15 mouse cellular contexts compared by ENCODE assay signal in genomic region chr6:129680379-129680778, GRCm38 (mm10). TPM values are rescaled to one million over a fixed set of nuclear protein-coding genes. Genes with fewer than 3 reads are reported as not detected.
DNase-seq lines count a peak whose midpoint lies in the region; ATAC-seq and TF ChIP-seq lines count a peak whose summit lies in the region.
"Had no signal": no experiment of that assay in that cellular context is flagged by ENCODE, and none has a peak within 500 bp of the region (broad histone marks: within the 10 kb centered on the region; RNA-seq: fewer than 3 reads in every experiment).

No protein-coding gene starts in this region.

- no peak overlapping the region for H3K27ac ChIP-seq in intestine, postnatal 0 days (ENCODE audit: low read depth, low read length)
- H3K27ac ChIP-seq: embryonic facial prominence, embryonic 15.5 days; gastrocnemius, adult 2 months; limb, embryonic 15.5 days had no signal

- no peaks in the 10 kb centered on the region for H3K9me3 ChIP-seq in intestine, postnatal 0 days (ENCODE audit: control insufficient read depth)
- H3K9me3 ChIP-seq: embryonic facial prominence, embryonic 15.5 days; G1E; limb, embryonic 15.5 days had no signal

- no peaks in the 10 kb centered on the region for H3K27me3 ChIP-seq in intestine, postnatal 0 days (replicated peaks; ENCODE audit: control insufficient read depth, insufficient read depth, low read length)
- H3K27me3 ChIP-seq: embryonic facial prominence, embryonic 15.5 days; limb, embryonic 15.5 days had no signal

- H3K4me2 ChIP-seq in intestine, postnatal 0 days (replicated peaks; ENCODE audit: low read depth): no peak overlapping the region
- H3K4me2 ChIP-seq: embryonic facial prominence, embryonic 15.5 days; limb, embryonic 15.5 days had no signal

- peak; percentile 1 for DNase-seq in kidney, adult 9 months
- no peak for DNase-seq in kidney, adult 11 months
- DNase-seq in urinary bladder, postnatal 14 days (ENCODE audit: low spot score): peak; percentile 16
- DNase-seq in urinary bladder, postnatal 25 days (ENCODE audit: low spot score): no peak
- DNase-seq in thymus, postnatal 36 days: peak; percentile 2 to 16
- no peak for DNase-seq in heart, adult 8-10 months (ENCODE audit: low spot score)
- no peak for DNase-seq in layer of hippocampus, postnatal 10 days (ENCODE audit: low spot score in 2 of 2)
- DNase-seq: gastrocnemius, adult 2 months had no signal

- ATAC-seq in intestine, postnatal 0 days: peak; percentile 72
- ATAC-seq: midbrain, embryonic 16.5 days had no signal

- no peaks in the 10 kb centered on the region for H3K4me1 ChIP-seq in intestine, postnatal 0 days (replicated peaks; ENCODE audit: control insufficient read depth, insufficient read depth, low read length)
- H3K4me1 ChIP-seq: embryonic facial prominence, embryonic 15.5 days; limb, embryonic 15.5 days had no signal

- WGBS in intestine, postnatal 0 days: 55% methylated on average over 1 of the region's 1 CpGs

- no peak overlapping the region for H3K9ac ChIP-seq in intestine, postnatal 0 days (ENCODE audit: low read depth, low read length)
- H3K9ac ChIP-seq: embryonic facial prominence, embryonic 15.5 days; limb, embryonic 15.5 days had no signal

- H3K4me3 ChIP-seq in intestine, postnatal 0 days (ENCODE audit: low read depth, low read length): no peak overlapping the region
- H3K4me3 ChIP-seq: embryonic facial prominence, embryonic 15.5 days; gastrocnemius, adult 2 months; limb, embryonic 15.5 days had no signal

- no peak for TF ChIP-seq CTCF in intestine, postnatal 0 days (IDR thresholded peaks at IDR 0.05; ENCODE audit: low read depth)

- no peaks in the 10 kb centered on the region for H3K36me3 ChIP-seq in intestine, postnatal 0 days (ENCODE audit: control insufficient read depth, insufficient read depth)
- H3K36me3 ChIP-seq: embryonic facial prominence, embryonic 15.5 days; G1E; limb, embryonic 15.5 days had no signal

RNA-seq across cellular contexts. Expression of gene Klrc1, which starts 1.6 kb away (rescaled TPM):
- polyA plus RNA-seq in intestine, postnatal 0 days (2015; fragmentation: Nextera tagmentation; extraction: Ambion mirVana): 0.09 and 0.29 TPM in 2 replicates
- under 1 TPM in 1 of 4 experiments, not detected in 3; 0.22 TPM for total RNA-seq in heart, adult 8-10 months (2022)
- not detected for total RNA-seq in layer of hippocampus, postnatal 10 days (2021)
- total RNA-seq: G1E; gastrocnemius, adult 2 months had no signal
- polyA plus RNA-seq: embryonic facial prominence, embryonic 15.5 days; G1E; heart, postnatal 0 days; limb, embryonic 15.5 days; midbrain, embryonic 16.5 days; testis, adult 2 months had no signal

RNA-seq across cellular contexts. Expression of gene Klrc2, which starts 19.9 kb away (rescaled TPM):
- 0.20 TPM in 1 of 2 replicates, not detected in the other for polyA plus RNA-seq in intestine, postnatal 0 days (2015; fragmentation: Nextera tagmentation; extraction: Ambion mirVana)
- not detected for total RNA-seq in heart, adult 8-10 months (2022)
- not detected for total RNA-seq in layer of hippocampus, postnatal 10 days (2021)
- total RNA-seq: gastrocnemius, adult 2 months had no signal
- polyA plus RNA-seq: embryonic facial prominence, embryonic 15.5 days; G1E; heart, postnatal 0 days; limb, embryonic 15.5 days; midbrain, embryonic 16.5 days; testis, adult 2 months had no signal

RNA-seq across cellular contexts. Expression of gene Klri1, which starts 36.6 kb away (rescaled TPM):
- not detected in 2 replicates for polyA plus RNA-seq in intestine, postnatal 0 days (2015; fragmentation: Nextera tagmentation; extraction: Ambion mirVana)
- total RNA-seq in heart, adult 8-10 months (2022): not detected
- total RNA-seq in layer of hippocampus, postnatal 10 days (2021): not detected
- total RNA-seq: G1E; gastrocnemius, adult 2 months had no signal
- polyA plus RNA-seq: embryonic facial prominence, embryonic 15.5 days; G1E; heart, postnatal 0 days; limb, embryonic 15.5 days; midbrain, embryonic 16.5 days; testis, adult 2 months had no signal

RNA-seq across cellular contexts. Expression of gene Klrc3, which starts 37.2 kb away (rescaled TPM):
- not detected in 2 replicates for polyA plus RNA-seq in intestine, postnatal 0 days (2015; fragmentation: Nextera tagmentation; extraction: Ambion mirVana)
- total RNA-seq in heart, adult 8-10 months (2022): not detected
- not detected for total RNA-seq in layer of hippocampus, postnatal 10 days (2021)
- total RNA-seq: gastrocnemius, adult 2 months had no signal
- polyA plus RNA-seq: embryonic facial prominence, embryonic 15.5 days; G1E; heart, postnatal 0 days; limb, embryonic 15.5 days; midbrain, embryonic 16.5 days; testis, adult 2 months had no signal

RNA-seq across cellular contexts. Expression of gene Klrk1, which starts 56.7 kb away (rescaled TPM):
- 0.35 and 0.59 TPM in 2 replicates for polyA plus RNA-seq in intestine, postnatal 0 days (2015; fragmentation: Nextera tagmentation; extraction: Ambion mirVana)
- total RNA-seq in heart, adult 8-10 months (2022): under 1 TPM in 2 of 4 experiments, not detected in 2; 0.27 to 0.34 TPM
- total RNA-seq in layer of hippocampus, postnatal 10 days (2021): not detected
- total RNA-seq: gastrocnemius, adult 2 months had no signal
- polyA plus RNA-seq: G1E; limb, embryonic 15.5 days; testis, adult 2 months had no signal

Comparison
In these comparisons a context has a peak if more than half of its experiments do, and no peak if none do; other contexts are left out.
1. DNase-seq: peak in kidney, adult 9 months (single experiment), urinary bladder, postnatal 14 days (single experiment) and thymus, postnatal 36 days (2 of 2); none in kidney, adult 11 months (single experiment), urinary bladder, postnatal 25 days (single experiment), heart, adult 8-10 months (single experiment) and layer of hippocampus, postnatal 10 days (0 of 2).